Mouse (Mus musculus): ENCODE measurements at regions not wholly inside any gene's neighbourhood (a gene's known extent, or its start where the extent isn't known, plus 50 kb on each side); places are given as distances from the start of the nearest gene placed in this dataset.
A peak's percentile ranks its signal among the peaks of the same experiment; 100 is the strongest.

DNA sequence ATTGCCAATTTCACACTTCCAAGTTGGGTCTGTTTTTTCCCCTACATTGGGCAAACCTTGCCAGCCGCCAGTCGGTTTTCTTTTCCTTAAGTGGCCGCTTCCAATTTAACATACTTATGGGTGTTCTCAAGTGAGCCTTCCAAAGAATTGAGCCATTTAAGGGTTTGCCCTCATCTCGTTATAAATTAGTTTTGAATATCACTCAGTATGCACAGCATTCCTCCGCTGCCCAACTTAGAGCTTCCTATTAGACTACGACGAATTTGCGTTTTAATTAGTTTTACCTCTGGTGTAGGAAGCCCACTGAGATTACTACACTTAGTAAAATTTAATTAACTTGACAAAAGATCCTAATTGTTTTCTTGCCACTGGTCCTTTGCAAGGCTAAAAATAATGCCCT, 209.9 kb downstream of the Cdh11 start:
- no peak for ATAC-seq
- 81% methylated on average over 8 of the region's 8 CpGs for WGBS
- Histone ChIP-seq H3K4me2 (ENCODE audit: low read depth, low read length) (no peak overlapping the region), H3K27ac (ENCODE audit: low read length) (no peak overlapping the region), H3K9ac (ENCODE audit: low read depth, low read length) (no peak overlapping the region), H3K9me3 (ENCODE audit: control insufficient read depth, low read length) (no peaks in the 10 kb centered on the region), H3K4me1 (ENCODE audit: control insufficient read depth, insufficient read depth, low read length) (0 out of 2 replicates have a peak, but pooled peaks cover 2% of the 10 kb centered on the region), H3K4me3 (ENCODE audit: low read length) (no peak overlapping the region), H3K36me3 (ENCODE audit: control insufficient read depth, insufficient read depth, low read length) (no peaks in the 10 kb centered on the region), H3K27me3 (replicated peaks; ENCODE audit: control insufficient read depth, insufficient read depth, low read length) (no peaks in the 10 kb centered on the region)

DNA sequence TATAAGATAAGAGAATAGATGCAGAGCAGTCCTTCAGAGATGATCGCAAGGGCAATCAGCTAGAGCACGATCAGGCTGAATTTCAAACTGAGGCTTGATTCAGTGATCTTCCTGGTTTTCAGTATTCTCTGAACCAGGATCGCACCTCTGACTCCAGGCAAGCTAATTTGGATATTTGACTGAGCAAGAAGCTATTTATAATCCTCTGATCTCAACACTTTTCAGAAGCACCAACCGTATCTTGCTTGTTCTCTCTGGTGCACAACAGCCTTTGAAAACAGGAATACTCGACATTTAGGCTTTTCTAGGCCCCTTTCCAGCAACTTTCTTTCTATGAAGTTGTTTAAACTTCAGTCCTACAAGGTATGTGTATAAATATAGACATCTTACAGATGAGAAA, 217.7 kb downstream of the Cdh11 start:
- WGBS: 84% methylated on average over 5 of the region's 5 CpGs
- no peak overlapping the region for H3K4me2 ChIP-seq (ENCODE audit: low read depth, low read length)

DNA sequence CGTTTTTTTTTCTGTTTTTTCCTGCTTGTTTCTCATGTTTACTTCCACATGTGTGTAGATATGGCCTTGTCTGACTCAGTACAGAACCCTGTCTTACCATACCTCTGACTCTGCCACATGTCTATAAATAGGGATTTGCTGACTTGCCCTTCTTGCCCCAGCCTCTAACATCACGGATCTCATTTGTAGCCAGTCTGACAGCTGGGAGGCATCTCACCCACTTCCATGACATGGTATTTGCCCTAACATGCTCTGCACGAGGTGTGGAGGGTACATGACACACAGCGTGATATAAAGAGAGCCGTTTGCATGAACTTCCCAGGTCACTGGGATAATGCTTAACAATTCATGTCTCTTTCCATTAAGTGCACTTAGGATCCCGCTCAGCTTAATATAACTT, 231.2 kb downstream of the Cdh11 start:
- no peaks in the 10 kb centered on the region for H3K9me3 ChIP-seq (ENCODE audit: control insufficient read depth, low read length)
- WGBS: 44% methylated on average over 6 of the region's 6 CpGs
- H3K4me1 ChIP-seq (ENCODE audit: control insufficient read depth, insufficient read depth, low read length): peaks cover 6% of the 10 kb centered on the region; the same call in 1 of the 2 replicates
- no peak overlapping the region for H3K4me2 ChIP-seq (ENCODE audit: low read depth, low read length)
- H3K27me3 ChIP-seq (replicated peaks; ENCODE audit: control insufficient read depth, insufficient read depth, low read length): no peaks in the 10 kb centered on the region
- ATAC-seq: no peak
- H3K9ac ChIP-seq (ENCODE audit: low read depth, low read length): no peak overlapping the region
- no peaks in the 10 kb centered on the region for H3K36me3 ChIP-seq (ENCODE audit: control insufficient read depth, insufficient read depth, low read length)
- no peak overlapping the region for H3K4me3 ChIP-seq (ENCODE audit: low read length)
- H3K27ac ChIP-seq (ENCODE audit: low read length): peak overlapping the region; percentile 68

More for the DNA sequence above, 217.7 kb downstream of the Cdh11 start:
- Histone ChIP-seq H3K27me3 (replicated peaks; ENCODE audit: control insufficient read depth, insufficient read depth, low read length) (no peaks in the 10 kb centered on the region), H3K27ac (ENCODE audit: low read length) (no peak overlapping the region), H3K9ac (ENCODE audit: low read depth, low read length) (no peak overlapping the region), H3K36me3 (ENCODE audit: control insufficient read depth, insufficient read depth, low read length) (no peaks in the 10 kb centered on the region), H3K4me3 (ENCODE audit: low read length) (no peak overlapping the region), H3K4me1 (ENCODE audit: control insufficient read depth, insufficient read depth, low read length) (no peaks in the 10 kb centered on the region), H3K9me3 (ENCODE audit: control insufficient read depth, low read length) (no peaks in the 10 kb centered on the region)
- no peak for ATAC-seq

DNA sequence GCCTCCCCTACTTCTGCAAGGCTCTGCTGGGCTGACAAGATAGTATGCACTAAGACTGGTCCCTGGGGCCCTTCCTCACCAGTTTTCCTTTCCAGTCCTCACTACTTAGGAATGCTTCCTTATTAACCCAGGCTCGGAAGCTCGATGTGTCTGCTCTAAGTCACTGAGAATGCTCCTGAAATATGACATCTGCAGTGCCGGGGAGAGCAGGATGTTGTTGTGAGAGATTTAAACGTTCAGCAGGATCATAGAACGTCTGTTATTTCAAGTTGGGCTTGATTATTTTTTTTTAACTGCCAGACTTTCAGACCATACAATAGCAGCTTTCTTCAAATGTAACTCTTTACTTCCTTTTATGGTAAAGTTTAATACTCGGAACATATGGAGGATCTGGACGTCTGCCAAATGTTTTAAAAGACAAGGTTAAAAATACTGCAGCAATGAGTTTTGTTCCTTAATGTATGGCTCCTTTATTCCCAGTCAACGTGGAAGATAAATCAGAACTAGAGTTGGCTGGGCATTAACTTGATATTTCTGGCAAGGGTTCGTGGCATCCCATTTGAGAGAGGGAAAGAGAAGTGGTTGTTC, 232.0 kb downstream of the Cdh11 start:
- Histone ChIP-seq H3K27me3 (replicated peaks; ENCODE audit: control insufficient read depth, insufficient read depth, low read length) (no peaks in the 10 kb centered on the region), H3K9me3 (ENCODE audit: control insufficient read depth, low read length) (no peaks in the 10 kb centered on the region), H3K9ac (ENCODE audit: low read depth, low read length) (no peak overlapping the region), H3K4me3 (ENCODE audit: low read length) (no peak overlapping the region), H3K4me2 (ENCODE audit: low read depth, low read length) (no peak overlapping the region), H3K36me3 (ENCODE audit: control insufficient read depth, insufficient read depth, low read length) (no peaks in the 10 kb centered on the region), H3K27ac (ENCODE audit: low read length) (peak overlapping the region; percentile 71), H3K4me1 (ENCODE audit: control insufficient read depth, insufficient read depth, low read length) (peaks cover 6% of the 10 kb centered on the region; the same call in 1 of the 2 replicates)
- WGBS: 19% methylated on average over 9 of the region's 9 CpGs
- peak; percentile 93 for ATAC-seq

DNA sequence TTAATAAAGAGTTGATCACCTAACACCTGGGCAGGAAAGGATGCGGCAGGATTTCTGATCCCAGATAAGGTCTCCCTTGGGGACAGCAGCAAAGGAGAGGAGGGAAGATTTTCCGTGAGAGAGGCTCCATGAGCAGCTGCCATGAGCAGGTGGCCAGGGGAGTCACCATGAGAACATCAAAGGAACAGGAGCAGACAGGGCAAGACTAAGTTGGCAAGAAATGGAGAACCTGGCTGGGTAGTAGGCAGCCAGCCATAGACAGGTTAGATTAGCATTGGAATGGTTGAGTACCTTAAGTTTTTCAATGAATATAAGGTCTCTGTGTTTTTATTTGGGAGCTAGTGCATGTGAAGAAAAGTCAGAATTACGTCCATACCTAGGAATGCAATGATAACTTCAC, 246.6 kb downstream of the Cdh11 start:
- 66% methylated on average over 3 of the region's 3 CpGs for WGBS
- no peak for ATAC-seq

DNA sequence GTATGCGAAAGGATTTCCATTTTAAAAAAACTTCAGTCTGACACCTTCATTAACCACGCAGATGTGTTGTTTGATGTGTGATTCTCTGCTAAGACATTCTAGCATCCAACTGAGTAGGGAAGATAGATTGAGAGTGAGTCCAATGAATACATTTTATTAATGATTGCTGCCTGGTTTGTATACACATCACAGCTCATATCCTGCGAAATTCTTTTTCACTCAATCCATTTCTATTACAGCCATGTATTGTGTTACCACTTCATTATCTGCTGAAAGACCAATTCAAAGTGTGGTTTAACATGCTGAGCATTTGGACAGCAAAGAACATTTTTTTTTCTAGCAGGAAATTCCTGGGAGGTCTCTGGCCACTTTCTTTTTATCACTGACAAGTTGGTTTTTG, 247.4 kb downstream of the Cdh11 start:
- WGBS: 44% methylated on average over 3 of the region's 3 CpGs
- Histone ChIP-seq H3K9ac (ENCODE audit: low read depth, low read length) (no peak overlapping the region), H3K4me2 (ENCODE audit: low read depth, low read length) (no peak overlapping the region), H3K9me3 (ENCODE audit: control insufficient read depth, low read length) (no peaks in the 10 kb centered on the region), H3K4me3 (ENCODE audit: low read length) (no peak overlapping the region), H3K4me1 (ENCODE audit: control insufficient read depth, insufficient read depth, low read length) (no peaks in the 10 kb centered on the region), H3K27me3 (replicated peaks; ENCODE audit: control insufficient read depth, insufficient read depth, low read length) (no peaks in the 10 kb centered on the region), H3K36me3 (ENCODE audit: control insufficient read depth, insufficient read depth, low read length) (no peaks in the 10 kb centered on the region), H3K27ac (ENCODE audit: low read length) (no peak overlapping the region)
- ATAC-seq: no peak

More for the DNA sequence above, 246.6 kb downstream of the Cdh11 start:
- H3K9me3 ChIP-seq (ENCODE audit: control insufficient read depth, low read length): no peaks in the 10 kb centered on the region
- no peak overlapping the region for H3K4me2 ChIP-seq (ENCODE audit: low read depth, low read length)
- no peaks in the 10 kb centered on the region for H3K27me3 ChIP-seq (replicated peaks; ENCODE audit: control insufficient read depth, insufficient read depth, low read length)
- no peak overlapping the region for H3K9ac ChIP-seq (ENCODE audit: low read depth, low read length)
- H3K27ac ChIP-seq (ENCODE audit: low read length): no peak overlapping the region
- no peaks in the 10 kb centered on the region for H3K4me1 ChIP-seq (ENCODE audit: control insufficient read depth, insufficient read depth, low read length)
- H3K4me3 ChIP-seq (ENCODE audit: low read length): no peak overlapping the region
- H3K36me3 ChIP-seq (ENCODE audit: control insufficient read depth, insufficient read depth, low read length): no peaks in the 10 kb centered on the region

DNA sequence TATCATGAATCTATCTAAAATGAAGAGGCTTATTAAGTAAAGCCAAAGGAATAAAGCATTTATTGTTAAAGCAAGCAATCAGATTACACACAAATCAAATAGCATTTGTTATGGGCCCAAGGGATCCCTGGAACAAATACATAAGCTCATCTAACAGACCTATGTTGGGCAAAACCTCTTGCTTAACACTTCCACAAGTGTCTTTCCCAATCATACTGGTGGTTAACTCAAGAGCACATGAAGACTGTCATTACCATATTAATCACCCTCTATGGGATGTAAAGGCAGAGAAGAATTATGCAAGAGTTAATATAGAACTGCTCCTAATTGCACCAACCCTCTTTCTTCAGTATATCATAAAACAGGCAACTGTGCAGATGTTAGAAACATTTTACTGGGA, 267.0 kb downstream of the Cdh11 start:
- ATAC-seq: no peak
- H3K4me3 ChIP-seq (ENCODE audit: low read length): no peak overlapping the region
- no peak overlapping the region for H3K4me2 ChIP-seq (ENCODE audit: low read depth, low read length)
- no peaks in the 10 kb centered on the region for H3K36me3 ChIP-seq (ENCODE audit: control insufficient read depth, insufficient read depth, low read length)
- no peak overlapping the region for H3K27ac ChIP-seq (ENCODE audit: low read length)
- H3K9ac ChIP-seq (ENCODE audit: low read depth, low read length): no peak overlapping the region
- H3K4me1 ChIP-seq (ENCODE audit: control insufficient read depth, insufficient read depth, low read length): no peaks in the 10 kb centered on the region
- H3K9me3 ChIP-seq (ENCODE audit: control insufficient read depth, low read length): no peaks in the 10 kb centered on the region
- no peaks in the 10 kb centered on the region for H3K27me3 ChIP-seq (replicated peaks; ENCODE audit: control insufficient read depth, insufficient read depth, low read length)

DNA sequence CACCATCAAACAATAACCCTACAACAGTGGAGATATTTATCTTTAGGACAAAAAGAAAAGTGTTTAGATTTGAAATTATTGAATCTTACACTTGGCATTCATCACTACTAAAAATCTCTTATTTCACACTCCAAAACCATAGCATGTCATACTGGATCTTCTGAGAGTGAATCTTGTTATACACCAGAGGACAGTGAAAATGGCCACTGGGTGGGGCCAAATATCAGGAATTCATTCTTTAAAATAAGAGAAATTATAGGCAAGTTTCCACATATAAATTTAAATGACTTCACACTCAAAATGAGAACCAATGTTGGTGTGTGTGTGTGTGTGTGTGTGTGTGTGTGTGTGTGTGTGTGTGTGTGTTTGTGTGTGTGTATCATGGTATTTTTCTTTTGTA, 269.7 kb downstream of the Cdh11 start:
- ATAC-seq: no peak

DNA sequence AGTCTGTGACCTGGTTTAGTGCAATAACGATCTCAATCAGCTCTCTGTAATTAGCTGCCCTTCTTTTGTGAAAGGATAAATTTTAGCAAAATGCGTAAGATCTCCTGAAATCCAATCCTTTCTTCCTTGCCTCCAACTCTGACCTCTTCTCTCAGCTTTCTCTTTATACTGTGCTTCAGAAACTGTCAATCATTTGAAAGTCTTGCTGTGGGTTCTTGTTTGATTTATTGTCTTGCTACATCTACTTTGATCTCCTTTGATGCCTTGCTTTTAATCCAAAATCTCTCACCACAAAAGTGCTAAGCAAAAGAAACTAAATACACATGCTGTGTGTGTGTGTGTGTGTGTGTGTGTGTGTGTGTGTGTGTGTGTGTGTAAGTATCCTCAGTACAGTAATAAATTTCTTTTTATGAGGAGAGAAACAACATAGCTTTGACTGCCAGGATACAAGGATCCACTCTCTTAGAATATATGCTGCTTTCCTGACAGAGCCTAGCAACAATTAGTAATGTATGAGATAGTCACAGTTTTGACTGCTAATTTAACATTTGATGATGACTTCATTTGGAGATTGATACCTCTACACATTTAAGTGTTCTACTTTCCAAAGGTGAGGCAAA, 270.5 kb downstream of the Cdh11 start:
- Histone ChIP-seq H3K36me3 (ENCODE audit: control insufficient read depth, insufficient read depth, low read length) (no peaks in the 10 kb centered on the region), H3K9ac (ENCODE audit: low read depth, low read length) (no peak overlapping the region), H3K27ac (ENCODE audit: low read length) (no peak overlapping the region), H3K4me1 (ENCODE audit: control insufficient read depth, insufficient read depth, low read length) (no peaks in the 10 kb centered on the region), H3K27me3 (replicated peaks; ENCODE audit: control insufficient read depth, insufficient read depth, low read length) (no peaks in the 10 kb centered on the region), H3K4me2 (ENCODE audit: low read depth, low read length) (no peak overlapping the region), H3K4me3 (ENCODE audit: low read length) (no peak overlapping the region), H3K9me3 (ENCODE audit: control insufficient read depth, low read length) (no peaks in the 10 kb centered on the region)
- WGBS: 80% methylated on average over 2 of the region's 2 CpGs
- no peak for ATAC-seq

More for the DNA sequence above, 269.7 kb downstream of the Cdh11 start:
- no peaks in the 10 kb centered on the region for H3K36me3 ChIP-seq (ENCODE audit: control insufficient read depth, insufficient read depth, low read length)
- H3K4me2 ChIP-seq (ENCODE audit: low read depth, low read length): no peak overlapping the region
- H3K27ac ChIP-seq (ENCODE audit: low read length): no peak overlapping the region
- no peak overlapping the region for H3K9ac ChIP-seq (ENCODE audit: low read depth, low read length)
- H3K4me1 ChIP-seq (ENCODE audit: control insufficient read depth, insufficient read depth, low read length): no peaks in the 10 kb centered on the region
- H3K4me3 ChIP-seq (ENCODE audit: low read length): no peak overlapping the region
- no peaks in the 10 kb centered on the region for H3K27me3 ChIP-seq (replicated peaks; ENCODE audit: control insufficient read depth, insufficient read depth, low read length)
- no peaks in the 10 kb centered on the region for H3K9me3 ChIP-seq (ENCODE audit: control insufficient read depth, low read length)

DNA sequence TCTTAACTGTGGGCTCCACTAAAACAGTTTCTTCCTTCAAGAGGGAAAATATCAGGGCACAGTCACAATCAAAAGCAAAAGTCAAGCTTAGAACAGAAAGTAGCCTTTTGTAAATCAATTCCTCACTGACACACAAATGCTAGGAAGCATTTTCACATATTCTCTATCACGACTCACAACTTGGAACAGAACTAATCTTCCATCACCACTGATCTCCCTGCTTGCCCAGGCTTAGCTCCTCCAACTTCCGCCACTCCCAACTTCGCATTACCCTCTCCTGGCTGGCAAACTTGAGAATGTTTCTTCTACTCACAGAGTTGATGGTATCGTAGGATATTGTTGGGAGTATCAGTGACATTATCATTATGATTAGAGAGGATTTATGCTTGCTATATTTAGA, 284.7 kb downstream of the Cdh11 start:
- WGBS: 75% methylated on average over 4 of the region's 4 CpGs
- H3K4me1 ChIP-seq (ENCODE audit: control insufficient read depth, insufficient read depth, low read length): no peaks in the 10 kb centered on the region
- no peaks in the 10 kb centered on the region for H3K36me3 ChIP-seq (ENCODE audit: control insufficient read depth, insufficient read depth, low read length)
- H3K9me3 ChIP-seq (ENCODE audit: control insufficient read depth, low read length): no peaks in the 10 kb centered on the region
- no peak overlapping the region for H3K4me3 ChIP-seq (ENCODE audit: low read length)
- no peaks in the 10 kb centered on the region for H3K27me3 ChIP-seq (replicated peaks; ENCODE audit: control insufficient read depth, insufficient read depth, low read length)
- no peak overlapping the region for H3K27ac ChIP-seq (ENCODE audit: low read length)
- no peak for ATAC-seq
- H3K9ac ChIP-seq (ENCODE audit: low read depth, low read length): no peak overlapping the region
- H3K4me2 ChIP-seq (ENCODE audit: low read depth, low read length): no peak overlapping the region
